Mouse (Mus musculus): Measurements from ENCODE around the gene Mki67.

DNA sequence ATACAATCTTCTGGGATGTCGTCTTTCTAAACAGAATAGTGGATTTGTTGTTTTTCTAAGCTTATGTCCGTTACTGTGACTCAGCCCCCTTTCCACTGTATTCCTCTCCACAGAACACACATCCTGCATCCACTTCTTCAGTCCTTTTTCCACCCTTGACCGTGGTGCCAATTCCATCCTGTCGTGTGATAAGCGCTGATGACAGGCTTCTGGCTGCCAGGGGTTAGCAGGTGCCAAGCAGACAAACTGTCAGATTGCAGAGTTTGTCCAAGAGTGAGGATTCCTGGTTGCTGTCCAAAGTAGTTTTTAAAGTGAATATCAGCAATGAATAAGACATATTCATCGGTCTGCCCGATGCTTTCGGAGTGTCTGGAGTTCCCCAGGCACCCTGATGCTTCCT, 39.4 kb downstream of the Mki67 start:
- no peak for TF ChIP-seq CTCF (IDR thresholded peaks at IDR 0.05; ENCODE audit: low read depth)
- no peak for TF ChIP-seq EP300 (IDR thresholded peaks at IDR 0.05; ENCODE audit: low read depth)

Measured in heart, postnatal 0 days (tissue).